Mouse (Mus musculus) macrophage (primary cell): ENCODE measurements around the gene Olfr809. TPM values are rescaled to one million over a fixed set of nuclear protein-coding genes. Genes with fewer than 3 reads are reported as not detected.

Experiments used
- H3K27ac ChIP-seq: fragments of 350-480 bp; formaldehyde crosslinking; 2 replicates; pipeline ENCODE4 v1.9.0; 2021
- H3K36me3 ChIP-seq: fragments of 350-480 bp; formaldehyde crosslinking; 2 replicates; pipeline ENCODE4 v1.9.0; 2021; ENCODE audit errors: inconsistent target
- H3K4me3 ChIP-seq: fragments of 350-480 bp; formaldehyde crosslinking; 2 replicates; pipeline ENCODE4 v1.9.0; 2021; ENCODE audit errors: inconsistent target
- H3K79me2 ChIP-seq: fragments of 350-480 bp; formaldehyde crosslinking; 2 replicates; pipeline ENCODE4 v1.9.0; 2021; ENCODE audit errors: inconsistent target
- WGBS: methylation state at CpG from one replicate; pipeline ENCODE4 v1.1.7; 2026; ENCODE audit warnings: inconsistent platforms; ENCODE audit not compliant: missing documents; 5-methylcytosine and 5-hydroxymethylcytosine counted together
- polyA plus RNA-seq: library from polyadenylated mRNA; stranded (reverse); fragments of 250-400 nt; gene quantifications from 3 replicates; pipeline ENCODE4 v1.2.4, GENCODE M21; 2018; ENCODE audit warnings: inconsistent platforms
- total RNA-seq, 78 experiments: library from RNA; depleted of rRNA; stranded (reverse); fragments of 250-400 nt; gene quantifications; 1 replicate in 9 of 78; 2 replicates in 24 of 78; 3 replicates in 43 of 78; 4 replicates in 2 of 78; pipeline ENCODE4 v1.2.4; 2018; ENCODE audit warnings: inconsistent platforms in 56 of 78

The Olfr809 gene
- not detected for total RNA-seq (2018; cell fraction: chromatin; rRNA removed)
- not detected for total RNA-seq (2018; cell fraction: cytosol; rRNA removed)
- total RNA-seq (2018; cell fraction: nucleus; rRNA removed) = not detected
- polyA plus RNA-seq = not detected in 3 replicates

DNA sequence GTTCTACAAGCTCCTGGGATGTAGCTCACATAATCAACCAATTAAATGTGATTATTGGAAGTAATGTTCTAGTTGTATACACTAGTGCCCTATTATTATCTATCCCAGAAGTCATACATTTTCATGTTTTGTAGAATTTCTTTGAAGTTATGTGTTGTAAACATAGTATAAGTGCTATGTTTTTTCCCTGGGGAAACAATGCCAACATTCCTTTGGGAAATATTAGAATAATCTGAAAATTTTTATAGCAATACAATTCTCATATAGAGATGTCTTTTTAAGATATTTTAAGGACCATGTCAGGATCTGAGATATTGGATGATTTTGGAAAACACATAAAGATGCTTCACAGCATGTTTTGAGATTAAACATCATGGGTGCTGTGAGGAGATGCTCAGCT lies at the start of gene Olfr809:
Gene Olfr809, plus strand, starts transcription at position 301 of the 400 bp plus-strand sequence.
- Histone ChIP-seq H3K4me3 (no peak within 1 kb of the TSS), H3K36me3 (no peaks in the 10 kb centered on the region), H3K79me2 (no peaks in the 10 kb centered on the region), H3K27ac (no peak within 1 kb of the TSS)

DNA sequence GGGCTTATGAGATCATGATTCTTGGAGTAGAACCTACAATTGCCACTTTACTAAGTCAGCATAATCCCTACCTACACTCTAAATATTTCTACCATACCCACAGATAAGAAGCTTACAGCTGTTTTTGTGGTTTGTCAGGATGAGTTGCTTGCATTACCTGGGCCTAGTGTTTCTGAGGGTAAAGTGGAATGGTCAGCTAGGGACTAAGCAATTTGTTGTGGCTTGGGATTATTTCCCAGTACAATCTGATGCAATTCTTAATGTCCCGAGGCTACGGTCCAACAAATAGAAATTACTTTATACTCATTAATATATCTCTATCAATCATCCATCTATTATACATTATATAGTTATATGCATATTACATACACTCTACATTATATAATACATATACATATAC lies 45.2 kb upstream of the Olfr809 start, which contains the start of gene Olfr805:
Gene Olfr805, minus strand, starts transcription at position 101 of the 400 bp plus-strand sequence.
- Histone ChIP-seq H3K4me3 (no peak within 1 kb of the TSS), H3K79me2 (no peaks in the 10 kb centered on the region), H3K27ac (no peak within 1 kb of the TSS), H3K36me3 (no peaks in the 10 kb centered on the region)
- WGBS = 100% methylated on average over 2 of the region's 2 CpGs

DNA sequence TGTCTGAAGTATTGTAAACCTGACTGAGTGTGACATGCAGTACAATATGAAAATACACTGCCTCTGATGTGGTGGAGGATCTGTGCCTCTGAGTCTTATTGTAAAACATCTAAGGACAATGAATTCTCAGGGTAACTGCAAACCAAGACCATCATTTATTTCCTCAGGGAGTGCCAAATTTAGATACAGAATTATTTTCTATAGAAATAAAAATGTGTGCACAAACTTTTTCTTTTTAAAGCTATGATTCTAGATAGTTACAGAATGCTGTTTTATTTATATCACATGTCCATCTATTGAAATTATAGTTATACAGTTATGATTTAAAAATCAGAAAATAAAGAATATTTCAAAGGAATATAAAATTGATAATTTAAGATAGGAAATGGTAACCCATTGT lies 32.6 kb upstream of the Olfr809 start, which contains the start of gene Olfr806:
Gene Olfr806, minus strand, starts transcription at position 101 of the 400 bp plus-strand sequence.
- H3K79me2 ChIP-seq = no peaks in the 10 kb centered on the region
- H3K36me3 ChIP-seq = no peaks in the 10 kb centered on the region
- H3K4me3 ChIP-seq = no peak within 1 kb of the TSS
- H3K27ac ChIP-seq = no peak within 1 kb of the TSS

DNA sequence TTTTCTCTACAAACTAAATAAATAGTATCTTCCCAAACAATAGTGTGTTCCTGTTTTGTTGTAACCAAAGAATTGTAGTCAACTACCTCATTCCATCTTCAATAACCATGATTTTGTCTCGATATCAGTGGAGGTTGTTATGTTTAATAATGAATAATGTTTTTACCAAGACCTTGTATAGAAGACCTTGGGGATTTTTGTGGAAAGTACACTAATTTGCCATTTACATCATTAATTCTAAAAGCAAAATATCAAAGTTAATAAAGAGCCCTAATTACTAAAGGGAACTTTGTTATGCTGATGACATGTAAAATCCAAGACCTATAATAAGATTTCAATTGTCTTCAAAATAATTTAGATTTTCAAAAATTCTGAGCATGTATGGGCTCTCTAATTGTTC lies 16.7 kb upstream of the Olfr809 start, which contains the start of gene Olfr807:
Gene Olfr807, minus strand, starts transcription at position 101 of the 400 bp plus-strand sequence.
- no peaks in the 10 kb centered on the region for H3K79me2 ChIP-seq
- no peaks in the 10 kb centered on the region for H3K36me3 ChIP-seq
- H3K27ac ChIP-seq = no peak within 1 kb of the TSS
- no peak within 1 kb of the TSS for H3K4me3 ChIP-seq
- WGBS = 57% methylated on average over 1 of the region's 1 CpGs

DNA sequence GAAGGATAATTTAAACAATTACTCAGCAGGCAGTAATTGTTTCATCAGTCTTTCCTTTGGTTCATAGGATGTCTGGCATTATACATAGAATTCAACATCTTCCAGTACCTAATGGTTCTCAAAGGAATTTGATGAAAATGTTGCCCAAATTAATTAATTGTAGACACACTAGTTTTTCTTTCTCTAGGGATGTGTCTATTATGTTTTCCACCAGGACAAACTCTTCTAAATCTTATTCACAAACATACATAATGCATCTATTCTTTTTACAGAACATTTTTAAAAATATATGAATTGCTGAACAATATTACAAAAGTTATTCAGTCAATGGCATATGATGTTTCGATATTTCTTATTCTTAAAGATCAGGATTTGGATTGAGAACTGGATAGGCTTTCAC lies 9.3 kb upstream of the Olfr809 start, which contains the start of gene Olfr808:
Gene Olfr808, plus strand, starts transcription at position 301 of the 400 bp plus-strand sequence.
- WGBS = 100% methylated on average over 1 of the region's 1 CpGs

DNA sequence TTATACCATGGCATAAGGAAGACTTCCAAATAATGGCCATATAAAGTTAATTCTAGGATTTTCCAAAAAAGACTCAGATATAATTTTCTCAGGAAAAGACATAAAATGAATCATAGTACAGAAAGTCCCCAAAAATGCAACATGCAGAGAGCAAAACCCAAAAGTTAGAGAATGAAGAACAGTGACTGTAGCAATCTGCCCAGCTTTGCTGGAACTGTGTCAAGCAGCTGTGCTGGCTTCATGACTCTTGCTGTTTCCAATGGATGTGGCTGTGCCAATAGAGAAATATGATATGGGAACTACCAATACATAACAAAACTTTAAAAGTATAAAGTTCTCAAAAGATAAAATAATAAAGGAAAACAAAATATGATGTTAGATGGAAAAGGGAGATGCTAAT lies 3.7 kb downstream of the Olfr809 start:
- no peak overlapping the region for H3K4me3 ChIP-seq
- H3K27ac ChIP-seq = no peak overlapping the region
- no peaks in the 10 kb centered on the region for H3K79me2 ChIP-seq
- H3K36me3 ChIP-seq = no peaks in the 10 kb centered on the region

More for the DNA sequence above, 9.3 kb upstream of the Olfr809 start, which contains the start of gene Olfr808:
- Histone ChIP-seq H3K4me3 (no peak within 1 kb of the TSS), H3K27ac (no peak within 1 kb of the TSS), H3K36me3 (no peaks in the 10 kb centered on the region), H3K79me2 (no peaks in the 10 kb centered on the region)

DNA sequence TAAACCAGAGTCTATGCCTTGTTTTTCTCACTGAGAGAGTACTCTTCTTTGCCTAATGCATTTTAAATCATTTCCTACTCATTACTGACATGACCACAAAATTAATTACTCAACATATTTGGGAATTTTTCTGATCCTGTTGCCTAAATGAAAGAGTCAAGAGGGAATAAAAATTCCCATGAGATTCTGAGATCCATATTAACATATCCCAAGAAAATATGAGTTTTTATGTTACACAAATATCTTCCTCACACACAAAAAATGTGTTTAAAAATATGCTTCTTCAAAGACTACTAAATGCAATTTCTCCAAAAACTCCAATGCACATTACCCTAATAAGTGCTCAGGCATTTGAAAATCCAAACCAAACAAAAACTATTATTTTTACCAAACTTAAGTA lies 20.4 kb downstream of the Olfr809 start, which contains the start of gene Olfr810:
Gene Olfr810, minus strand, starts transcription at position 101 of the 400 bp plus-strand sequence.
- H3K36me3 ChIP-seq = no peaks in the 10 kb centered on the region
- no peaks in the 10 kb centered on the region for H3K79me2 ChIP-seq
- no peak within 1 kb of the TSS for H3K4me3 ChIP-seq
- H3K27ac ChIP-seq = no peak within 1 kb of the TSS

DNA sequence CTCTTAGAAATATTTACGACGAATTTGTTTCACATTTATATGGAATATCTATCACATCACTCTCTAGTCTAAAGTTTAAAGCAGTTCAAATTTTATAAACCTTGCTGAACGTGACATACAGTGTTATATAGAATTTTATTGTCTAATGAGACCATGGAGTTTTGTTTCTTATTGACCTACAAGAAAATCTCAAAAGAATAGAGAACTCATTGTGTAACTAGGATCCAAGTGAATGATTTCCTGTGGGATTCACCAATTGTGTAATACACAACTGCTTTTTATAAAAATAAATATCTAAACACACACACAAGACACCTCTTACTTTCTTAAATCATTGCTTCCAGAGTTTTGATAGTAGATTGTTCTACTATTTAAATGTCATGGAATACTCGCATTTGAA lies 29.9 kb downstream of the Olfr809 start, which contains the start of gene Olfr811:
Gene Olfr811, minus strand, starts transcription at position 101 of the 400 bp plus-strand sequence.
- 73% methylated on average over 4 of the region's 4 CpGs for WGBS
- Histone ChIP-seq H3K36me3 (no peaks in the 10 kb centered on the region), H3K79me2 (no peaks in the 10 kb centered on the region), H3K27ac (no peak within 1 kb of the TSS), H3K4me3 (no peak within 1 kb of the TSS)

Other genes starting within 250 kb of the Olfr809 start
- gene Olfr792, start 235.5 kb upstream of the Olfr809 start, polyA plus RNA-seq = not detected in 3 replicates
- gene Olfr794, start 207.0 kb upstream of the Olfr809 start, polyA plus RNA-seq = not detected in 3 replicates
- not detected in 3 replicates for gene Olfr796, start 162.1 kb upstream of the Olfr809 start, polyA plus RNA-seq
- not detected in 3 replicates for gene Olfr798, start 146.7 kb upstream of the Olfr809 start, polyA plus RNA-seq
- gene Olfr799, start 137.2 kb upstream of the Olfr809 start, polyA plus RNA-seq = not detected in 3 replicates
- gene Olfr800, start 116.9 kb upstream of the Olfr809 start, polyA plus RNA-seq = not detected in 3 replicates
- gene Olfr801, start 100.8 kb upstream of the Olfr809 start, polyA plus RNA-seq = not detected in 3 replicates
- not detected in 3 replicates for gene Olfr802, start 86.5 kb upstream of the Olfr809 start, polyA plus RNA-seq
- not detected in 3 replicates for gene Olfr803, start 80.4 kb upstream of the Olfr809 start, polyA plus RNA-seq
- not detected in 3 replicates for gene Olfr804, start 71.4 kb upstream of the Olfr809 start, polyA plus RNA-seq
- not detected in 3 replicates for gene Olfr805, start 45.3 kb upstream of the Olfr809 start, polyA plus RNA-seq
- gene Olfr806, start 32.7 kb upstream of the Olfr809 start, polyA plus RNA-seq = not detected in 3 replicates
- gene Olfr807, start 16.8 kb upstream of the Olfr809 start, polyA plus RNA-seq = not detected in 3 replicates
- not detected in 3 replicates for gene Olfr808, start 9.2 kb upstream of the Olfr809 start, polyA plus RNA-seq
- gene Olfr810, start 20.3 kb downstream of the Olfr809 start, polyA plus RNA-seq = not detected in 3 replicates
- not detected in 3 replicates for gene Olfr811, start 29.8 kb downstream of the Olfr809 start, polyA plus RNA-seq
- not detected in 3 replicates for gene Olfr812, start 71.5 kb downstream of the Olfr809 start, polyA plus RNA-seq
- not detected in 3 replicates for gene Olfr813, start 80.7 kb downstream of the Olfr809 start, polyA plus RNA-seq
- gene Olfr814, start 105.2 kb downstream of the Olfr809 start, polyA plus RNA-seq = not detected in 3 replicates
- gene Olfr815, start 131.2 kb downstream of the Olfr809 start, polyA plus RNA-seq = not detected in 3 replicates
- gene Olfr816, start 141.0 kb downstream of the Olfr809 start, polyA plus RNA-seq = not detected in 3 replicates
- not detected in 3 replicates for gene Olfr818, start 174.5 kb downstream of the Olfr809 start, polyA plus RNA-seq
- gene Olfr819, start 192.6 kb downstream of the Olfr809 start, polyA plus RNA-seq = not detected in 3 replicates
- not detected in 3 replicates for gene Olfr247, start 201.5 kb downstream of the Olfr809 start, polyA plus RNA-seq
- gene Gm10310, start 210.4 kb downstream of the Olfr809 start, polyA plus RNA-seq = not detected in 3 replicates
- gene Olfr820, start 238.0 kb downstream of the Olfr809 start, polyA plus RNA-seq = not detected in 3 replicates